Mouse (Mus musculus): ENCODE results near the gene Aff3.

DNA sequence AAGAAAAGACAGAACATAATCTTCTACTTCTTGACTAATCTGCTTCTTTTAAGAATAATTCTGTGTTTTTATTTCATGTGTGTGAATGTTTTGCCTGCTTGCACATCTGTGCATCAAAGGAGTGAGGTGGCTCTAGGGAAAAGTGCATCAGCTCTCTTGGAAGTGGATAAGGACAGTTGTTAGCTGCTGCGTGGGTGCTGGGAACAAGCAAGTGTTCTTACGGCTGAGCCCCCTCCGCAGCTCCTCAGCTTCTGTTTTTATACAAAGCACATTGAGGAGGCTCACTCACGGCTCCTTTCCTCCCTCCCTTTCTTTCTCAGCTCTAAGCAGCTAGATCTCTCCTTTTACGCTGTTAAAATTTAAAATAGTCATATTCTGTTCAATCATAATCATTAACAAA lies 340.5 kb downstream of the Aff3 start:
- no peak for TF ChIP-seq HCFC1 (IDR thresholded peaks at IDR 0.05; ENCODE audit: borderline replicate concordance, insufficient read depth, low read length)
- TF ChIP-seq ZC3H11A (IDR thresholded peaks at IDR 0.05; ENCODE audit: borderline replicate concordance, low read depth, low read length) = no peak
- no peak for TF ChIP-seq ZNF384 (IDR thresholded peaks at IDR 0.05; ENCODE audit: low read depth, low read length)
- no peak for TF ChIP-seq CHD2 (IDR thresholded peaks at IDR 0.05; ENCODE audit: low read depth, low read length)
- no peak for TF ChIP-seq MAFK (IDR thresholded peaks at IDR 0.05; ENCODE audit: insufficient read depth, low read depth, low read length)
